Mouse (Mus musculus) intestine, embryonic 15.5 days (tissue): ENCODE measurements around the gene Tango6. TPM values are rescaled to one million over a fixed set of nuclear protein-coding genes. Genes with fewer than 3 reads are reported as not detected.
A peak's percentile ranks its signal among the peaks of the same experiment; 100 is the strongest.

Experiments
- ATAC-seq: fragments of 200-750 bp; cut with Nextera tagmentation; 2 replicates; pipeline ENCODE4 v1.8.0; 2017; ENCODE audit warnings: moderate TSS enrichment, moderate library complexity
- H3K27ac ChIP-seq: fragments of 300-500 bp; sonication (generic); 2 replicates; pipeline ENCODE4 v1.5.1; 2015; ENCODE audit warnings: mild to moderate bottlenecking, inconsistent platforms
- H3K27me3 ChIP-seq: fragments of 300-500 bp; sonication (generic); replicated peaks from 2 replicates; pipeline ENCODE4 v1.6.1; 2015; ENCODE audit warnings: inconsistent platforms
- H3K36me3 ChIP-seq: fragments of 300-500 bp; sonication (generic); 2 replicates; pipeline ENCODE4 v1.6.1; 2015; ENCODE audit warnings: inconsistent platforms
- H3K4me1 ChIP-seq: fragments of 300-500 bp; sonication (generic); replicated peaks from 2 replicates; pipeline ENCODE4 v1.6.1; 2015; ENCODE audit warnings: inconsistent platforms
- H3K4me2 ChIP-seq: fragments of 300-500 bp; sonication (generic); replicated peaks from 2 replicates; pipeline ENCODE4 v1.6.1; 2015; ENCODE audit warnings: mild to moderate bottlenecking, inconsistent platforms
- H3K4me3 ChIP-seq: fragments of 300-500 bp; sonication (generic); replicated peaks from 2 replicates; pipeline ENCODE4 v1.5.1; 2015; ENCODE audit warnings: inconsistent platforms
- H3K9ac ChIP-seq: fragments of 300-500 bp; sonication (generic); 2 replicates; pipeline ENCODE4 v1.6.1; 2015; ENCODE audit warnings: inconsistent platforms
- H3K9me3 ChIP-seq: fragments of 300-500 bp; sonication (generic); 2 replicates; pipeline ENCODE4 v1.6.1; 2016; ENCODE audit warnings: inconsistent platforms
- WGBS: fragments of 180-500 bp; shearing (Covaris S2); methylation state at CpG from one replicate; pipeline ENCODE4 v1.1.7; 2015; 5-methylcytosine and 5-hydroxymethylcytosine counted together
- polyA plus RNA-seq: library from polyadenylated mRNA; unstranded; fragments of >200 nt; fragmentation: Nextera tagmentation; extraction: Ambion mirVana; gene quantifications from 2 replicates; pipeline ENCODE4 v1.2.1, GENCODE M21; 2015

The Tango6 gene
- polyA plus RNA-seq, 1 experiment from 2014 or later, result 9.1 TPM

DNA sequence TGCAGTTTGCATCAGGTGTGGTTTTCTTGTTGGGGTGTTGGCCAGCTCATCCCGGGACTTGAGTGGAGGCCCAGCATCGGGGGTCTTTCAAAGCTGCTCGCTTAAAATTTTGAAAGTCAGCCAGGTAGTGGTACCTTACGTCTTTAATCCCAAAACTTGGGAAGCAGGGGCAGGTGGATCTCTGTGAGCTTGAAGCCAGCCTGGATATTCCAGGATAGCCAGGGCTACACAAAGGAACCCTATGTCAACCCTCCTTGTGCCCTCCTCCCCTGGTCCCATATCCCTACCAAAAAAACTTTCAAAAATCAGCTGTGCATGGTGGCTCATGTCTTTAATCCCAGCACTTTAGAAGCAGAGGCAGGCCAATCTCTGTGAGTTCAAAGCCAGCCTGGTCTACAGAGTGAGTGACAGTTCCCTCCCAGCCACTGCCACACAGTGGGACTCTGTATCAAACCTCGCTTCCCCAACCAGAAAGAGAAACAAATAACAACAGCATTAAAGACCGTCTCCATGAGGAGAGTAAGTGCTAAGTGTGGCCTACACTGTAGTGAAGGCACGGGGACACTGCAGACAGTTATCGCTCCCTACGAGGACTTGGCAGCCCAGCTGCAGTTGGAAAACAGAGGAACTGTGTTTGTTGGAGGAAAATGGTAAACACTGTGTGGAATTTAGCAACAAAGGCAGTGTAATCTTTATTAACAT is 21.5 kb downstream of the Tango6 start:
- no peak overlapping the region for H3K4me2 ChIP-seq
- H3K9ac ChIP-seq, result no peak overlapping the region
- no peaks in the 10 kb centered on the region for H3K9me3 ChIP-seq
- no peaks in the 10 kb centered on the region for H3K27me3 ChIP-seq
- H3K4me3 ChIP-seq, result no peak overlapping the region
- H3K27ac ChIP-seq, result peak overlapping the region; percentile 77
- peaks cover 8% of the 10 kb centered on the region; the same call in 1 of the 2 replicates for H3K4me1 ChIP-seq
- peaks cover 5% of the 10 kb centered on the region; the same call in 1 of the 2 replicates for H3K36me3 ChIP-seq
- 69% methylated on average over 9 of the region's 9 CpGs for WGBS
- no peak for ATAC-seq

DNA sequence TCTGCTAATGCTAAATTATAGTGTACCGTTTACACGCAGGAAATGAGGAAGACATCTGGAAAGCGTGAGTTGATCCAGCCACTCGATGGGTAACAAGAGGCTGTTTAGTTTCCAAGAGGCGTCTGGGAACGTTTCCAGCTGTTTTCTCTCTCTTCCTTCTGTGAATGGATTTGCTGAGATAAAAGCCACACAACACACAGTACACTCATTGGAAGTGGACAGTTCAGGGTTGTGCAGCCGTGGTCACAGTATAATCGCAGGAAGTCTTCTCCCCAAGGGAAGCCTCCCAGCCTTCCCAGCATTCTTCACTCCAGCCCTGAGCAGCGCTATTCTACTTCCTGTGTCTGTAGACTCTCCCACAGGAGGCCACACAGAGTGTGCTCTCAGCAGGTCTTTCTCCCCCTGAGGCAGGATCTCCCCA is 22.0 kb downstream of the Tango6 start:
- Histone ChIP-seq H3K4me1 (peaks cover 8% of the 10 kb centered on the region; the same call in 1 of the 2 replicates), H3K4me3 (no peak overlapping the region), H3K9me3 (no peaks in the 10 kb centered on the region), H3K9ac (no peak overlapping the region), H3K27ac (peak overlapping the region; percentile 77), H3K36me3 (peaks cover 5% of the 10 kb centered on the region; the same call in 1 of the 2 replicates), H3K4me2 (no peak overlapping the region), H3K27me3 (no peaks in the 10 kb centered on the region)
- ATAC-seq, result peak; percentile 92
- WGBS, result 39% methylated on average over 9 of the region's 9 CpGs

DNA sequence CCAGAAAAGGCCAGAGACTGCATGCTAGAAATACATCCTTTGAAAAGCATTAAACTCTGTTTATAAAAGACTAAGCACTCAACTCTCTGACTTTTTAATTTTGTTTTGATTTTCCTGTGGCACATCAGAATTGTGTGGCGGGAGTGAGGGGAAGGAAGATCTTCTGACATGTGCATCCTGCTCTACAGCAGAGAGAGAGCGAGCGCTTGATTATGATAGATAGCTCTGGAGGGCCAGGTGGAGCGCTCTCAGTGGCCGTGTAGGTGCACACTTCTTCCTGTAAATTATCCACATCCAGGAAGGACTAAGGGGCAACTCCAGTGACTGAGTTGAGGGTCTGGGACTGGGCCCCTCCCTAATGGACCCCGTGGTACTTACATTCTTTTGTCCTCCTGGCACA is 23.3 kb downstream of the Tango6 start:
- Histone ChIP-seq H3K4me2 (no peak overlapping the region), H3K27me3 (no peaks in the 10 kb centered on the region), H3K4me1 (peaks cover 8% of the 10 kb centered on the region; the same call in 1 of the 2 replicates), H3K9me3 (no peaks in the 10 kb centered on the region), H3K36me3 (no peaks in the 10 kb centered on the region), H3K4me3 (no peak overlapping the region), H3K9ac (no peak overlapping the region), H3K27ac (peak overlapping the region; percentile 77)
- no peak for ATAC-seq
- WGBS, result 69% methylated on average over 6 of the region's 6 CpGs

DNA sequence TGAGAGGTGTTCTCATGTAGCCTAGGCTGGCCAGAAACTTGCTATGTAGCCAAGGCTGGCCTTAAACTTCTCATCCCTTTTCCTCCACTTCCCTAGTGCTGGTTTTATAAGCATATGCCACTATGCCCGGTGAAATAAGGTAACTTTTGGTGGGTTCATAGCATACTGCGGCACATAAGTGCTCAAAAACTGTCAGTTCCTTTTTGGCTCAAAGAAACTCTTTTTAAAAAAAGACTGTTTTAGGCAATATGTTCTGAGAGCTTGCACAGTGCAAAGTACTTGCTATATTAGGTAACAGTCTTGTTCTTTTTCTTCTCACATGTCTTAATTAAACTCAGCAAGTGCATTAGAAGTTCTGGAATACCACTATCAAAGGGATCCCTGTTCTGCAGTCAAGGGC is 27.1 kb downstream of the Tango6 start:
- no peak for ATAC-seq
- Histone ChIP-seq H3K4me2 (no peak overlapping the region), H3K4me1 (peaks cover 3% of the 10 kb centered on the region; the same call in 1 of the 2 replicates), H3K4me3 (no peak overlapping the region), H3K9me3 (no peaks in the 10 kb centered on the region), H3K27ac (no peak overlapping the region), H3K36me3 (no peaks in the 10 kb centered on the region), H3K27me3 (no peaks in the 10 kb centered on the region), H3K9ac (no peak overlapping the region)
- 98% methylated on average over 2 of the region's 2 CpGs for WGBS

DNA sequence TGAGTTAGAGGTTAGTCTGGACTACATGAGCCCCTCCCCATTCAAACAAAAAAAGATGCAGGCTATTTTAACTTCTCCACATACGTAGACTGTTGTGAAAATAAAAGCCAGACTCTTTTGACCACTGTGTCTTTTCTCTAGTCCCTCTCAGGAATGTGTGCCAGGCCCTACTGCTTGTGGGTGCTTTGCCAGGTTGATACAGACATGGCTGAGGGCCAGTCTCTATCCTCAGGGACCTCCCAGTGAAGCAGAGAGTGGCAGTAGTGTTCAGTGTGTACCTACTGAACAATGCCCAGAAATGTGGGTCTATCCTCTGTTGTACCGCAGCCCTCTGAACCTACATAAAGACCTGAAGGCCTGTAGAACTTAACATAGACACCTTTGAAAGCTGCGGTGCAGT is 29.6 kb downstream of the Tango6 start:
- Histone ChIP-seq H3K36me3 (no peaks in the 10 kb centered on the region), H3K27ac (no peak overlapping the region), H3K4me2 (no peak overlapping the region), H3K4me3 (no peak overlapping the region), H3K27me3 (no peaks in the 10 kb centered on the region), H3K4me1 (no peaks in the 10 kb centered on the region), H3K9ac (no peak overlapping the region), H3K9me3 (no peaks in the 10 kb centered on the region)
- 91% methylated on average over 3 of the region's 3 CpGs for WGBS
- no peak for ATAC-seq

- Histone ChIP-seq H3K4me3 (no peak overlapping the region), H3K4me2 (no peak overlapping the region), H3K9ac (no peak overlapping the region), H3K36me3 (no peaks in the 10 kb centered on the region), H3K27ac (no peak overlapping the region), H3K4me1 (peaks cover 5% of the 10 kb centered on the region), H3K27me3 (no peaks in the 10 kb centered on the region), H3K9me3 (no peaks in the 10 kb centered on the region)
- 65% methylated on average over 4 of the region's 4 CpGs for WGBS
- ATAC-seq, result no peak
Observed at GRCm38 (mm10) chr8:106714297-106714696, 31.4 kb downstream of the Tango6 start.

GRCm38 (mm10) chr8:106718091-106718500 is 35.2 kb downstream of the Tango6 start:
- no peaks in the 10 kb centered on the region for H3K36me3 ChIP-seq
- 17% methylated on average over 17 of the region's 17 CpGs for WGBS
- peak; percentile 83 for ATAC-seq
- H3K27me3 ChIP-seq, result no peaks in the 10 kb centered on the region
- no peak overlapping the region for H3K9ac ChIP-seq
- no peaks in the 10 kb centered on the region for H3K9me3 ChIP-seq
- H3K4me1 ChIP-seq, result peaks cover 5% of the 10 kb centered on the region
- no peak overlapping the region for H3K27ac ChIP-seq
- H3K4me3 ChIP-seq, result no peak overlapping the region
- peak overlapping the region; percentile 43 for H3K4me2 ChIP-seq

DNA sequence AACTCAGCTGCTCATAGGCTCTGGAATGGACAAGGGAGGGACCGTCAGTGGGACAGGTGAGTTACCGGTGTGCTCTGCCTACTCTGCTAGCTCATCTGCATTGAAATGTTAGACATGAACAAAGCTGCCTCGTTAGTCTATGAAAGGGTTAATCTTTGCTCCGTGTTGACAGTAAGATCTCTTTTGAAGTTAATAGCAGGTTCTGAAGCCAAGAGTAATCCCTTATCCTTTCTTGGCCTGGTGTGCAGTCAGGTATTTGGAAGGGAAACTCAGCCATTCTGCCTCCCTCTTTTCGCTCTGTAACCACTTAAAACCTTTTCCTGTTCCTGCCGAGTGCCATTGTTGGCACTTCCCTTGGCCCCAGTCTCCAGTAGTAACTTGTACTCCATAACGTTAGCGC is 38.1 kb downstream of the Tango6 start:
- H3K36me3 ChIP-seq, result 0 out of 2 replicates have a peak, but pooled peaks cover 2% of the 10 kb centered on the region
- 63% methylated on average over 8 of the region's 8 CpGs for WGBS
- ATAC-seq, result no peak
- H3K27me3 ChIP-seq, result no peaks in the 10 kb centered on the region
- no peaks in the 10 kb centered on the region for H3K9me3 ChIP-seq
- peaks cover 5% of the 10 kb centered on the region for H3K4me1 ChIP-seq
- H3K4me2 ChIP-seq, result no peak overlapping the region
- H3K4me3 ChIP-seq, result no peak overlapping the region
- H3K27ac ChIP-seq, result no peak overlapping the region
- no peak overlapping the region for H3K9ac ChIP-seq

- H3K9ac ChIP-seq, result no peak overlapping the region
- H3K4me1 ChIP-seq, result peaks cover 8% of the 10 kb centered on the region
- H3K4me2 ChIP-seq, result no peak overlapping the region
- no peaks in the 10 kb centered on the region for H3K27me3 ChIP-seq
- no peak overlapping the region for H3K27ac ChIP-seq
- WGBS, result 83% methylated on average over 6 of the region's 6 CpGs
- no peaks in the 10 kb centered on the region for H3K9me3 ChIP-seq
- ATAC-seq, result no peak
- 0 out of 2 replicates have a peak, but pooled peaks cover 7% of the 10 kb centered on the region for H3K36me3 ChIP-seq
- H3K4me3 ChIP-seq, result no peak overlapping the region
Observed at GRCm38 (mm10) chr8:106722453-106722852, 39.6 kb downstream of the Tango6 start.

GRCm38 (mm10) chr8:106723921-106724320 is 41.1 kb downstream of the Tango6 start:
- Histone ChIP-seq H3K9me3 (no peaks in the 10 kb centered on the region), H3K27me3 (no peaks in the 10 kb centered on the region), H3K36me3 (0 out of 2 replicates have a peak, but pooled peaks cover 7% of the 10 kb centered on the region), H3K4me3 (no peak overlapping the region), H3K4me2 (no peak overlapping the region), H3K27ac (no peak overlapping the region), H3K9ac (no peak overlapping the region), H3K4me1 (peaks cover 4% of the 10 kb centered on the region; the same call in 1 of the 2 replicates)
- ATAC-seq, result no peak
- 61% methylated on average over 2 of the region's 2 CpGs for WGBS

- no peak for ATAC-seq
- 85% methylated on average over 6 of the region's 6 CpGs for whole genome bisulfite sequencing
Observed at GRCm38 (mm10) chr8:106726551-106726950, 43.7 kb downstream of the Tango6 start.

GRCm38 (mm10) chr8:106727241-106727835 is 44.5 kb downstream of the Tango6 start:
- Histone ChIP-seq H3K9ac (no peak overlapping the region), H3K36me3 (0 out of 2 replicates have a peak, but pooled peaks cover 7% of the 10 kb centered on the region), H3K4me3 (no peak overlapping the region), H3K4me1 (peaks cover 4% of the 10 kb centered on the region; the same call in 1 of the 2 replicates), H3K4me2 (no peak overlapping the region), H3K9me3 (no peaks in the 10 kb centered on the region), H3K27ac (no peak overlapping the region; the same call in 1 of the 2 replicates), H3K27me3 (no peaks in the 10 kb centered on the region)
- WGBS, result 43% methylated on average over 16 of the region's 16 CpGs
- ATAC-seq, result no peak

More at GRCm38 (mm10) chr8:106726551-106726950, 43.7 kb downstream of the Tango6 start:
- Histone ChIP-seq H3K4me3 (no peak overlapping the region), H3K4me1 (peaks cover 4% of the 10 kb centered on the region; the same call in 1 of the 2 replicates), H3K9me3 (no peaks in the 10 kb centered on the region), H3K36me3 (0 out of 2 replicates have a peak, but pooled peaks cover 7% of the 10 kb centered on the region), H3K27ac (no peak overlapping the region), H3K27me3 (no peaks in the 10 kb centered on the region), H3K4me2 (no peak overlapping the region), H3K9ac (no peak overlapping the region)
